Mouse (Mus musculus): ENCODE measurements at regions not wholly inside any gene's neighbourhood (a gene's known extent, or its start where the extent isn't known, plus 50 kb on each side); places are given as distances from the start of the nearest gene placed in this dataset.

- no peak for ATAC-seq
Observed at GRCm38 (mm10) chrX:15322207-15322839, 1111.4 kb downstream of the H2al1n start.

GRCm38 (mm10) chrX:15322958-15323357, 1112.0 kb downstream of the H2al1n start:
- no peak for ATAC-seq

GRCm38 (mm10) chrX:15365135-15365534, 1154.2 kb downstream of the H2al1n start:
- ATAC-seq: peak; percentile 86
